Mouse (Mus musculus): Measurements from ENCODE around the gene Tob1.

DNA sequence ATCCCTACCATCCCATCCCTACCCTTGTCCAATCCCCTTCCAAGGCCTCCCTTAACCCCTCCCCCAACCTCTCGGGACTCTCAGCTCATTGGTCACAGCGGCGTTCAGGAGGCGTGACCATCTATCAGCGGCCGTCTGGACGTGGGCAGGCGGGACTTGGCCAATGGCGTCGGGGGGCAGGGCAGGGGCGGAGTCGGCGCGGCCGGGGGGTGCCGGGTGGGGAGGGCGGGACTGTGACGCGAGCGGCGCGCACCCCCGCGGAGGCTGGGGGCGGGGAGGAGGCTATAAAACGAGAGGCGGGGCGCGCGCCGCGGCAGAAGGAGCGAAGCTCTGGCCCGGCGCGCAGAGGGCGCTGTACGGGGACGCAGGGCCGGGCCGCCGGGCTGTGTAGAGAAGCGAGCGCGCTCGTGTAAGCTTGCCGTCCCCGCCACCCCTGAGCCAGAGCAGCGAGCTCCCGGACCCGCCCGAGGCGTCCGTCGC is at the start of gene Tob1:
- no peak for TF ChIP-seq CTCF (IDR thresholded peaks at IDR 0.05; ENCODE audit: borderline replicate concordance, control insufficient read depth, extremely low read depth, insufficient read depth, low read length, poor library complexity)
- peak; percentile 100 for TF ChIP-seq POLR2A (IDR thresholded peaks at IDR 0.05; ENCODE audit: control insufficient read depth, extremely low read depth, insufficient read depth, low read length, poor library complexity)
